Mouse (Mus musculus): Measurements from ENCODE around the gene Cntnap2.

Cntnap2 gene

GRCm38 (mm10) chr6:47294433-47294832 lies 2235.3 kb downstream of the Cntnap2 start:
- DNase-seq (ENCODE audit: low spot score in 2 of 2): no peak

DNA sequence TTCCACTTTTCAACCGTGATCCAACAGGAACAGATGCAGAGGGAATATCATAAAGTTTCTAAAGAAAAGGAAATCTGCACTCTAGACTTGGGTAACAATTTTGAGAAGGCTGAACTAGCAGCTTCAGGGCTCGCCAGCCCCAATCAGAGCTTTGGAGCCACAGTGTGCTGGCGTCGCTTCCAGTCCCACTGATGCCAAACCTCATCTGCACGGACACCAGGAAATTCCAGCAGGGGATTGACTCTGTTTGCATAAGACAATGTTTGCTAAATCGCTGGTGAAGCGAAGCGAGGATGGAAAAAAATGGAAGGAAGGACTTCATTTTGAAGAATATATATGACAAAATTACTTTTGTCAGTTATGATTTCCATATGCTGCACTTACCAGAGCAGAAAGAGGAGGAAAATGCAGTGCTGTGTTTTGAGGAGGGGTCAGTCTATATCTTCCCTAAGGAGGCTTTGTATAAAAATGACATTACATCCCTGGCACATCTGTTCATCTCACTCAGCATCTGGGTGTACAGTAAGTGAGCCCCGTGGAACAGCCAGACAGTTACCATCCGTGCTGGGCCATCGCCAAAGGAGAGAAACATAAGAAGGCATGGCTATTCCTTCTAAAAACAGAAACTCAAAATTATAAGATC lies 2245.8 kb downstream of the Cntnap2 start:
- DNase-seq (ENCODE audit: low spot score in 2 of 2): no peak

DNA sequence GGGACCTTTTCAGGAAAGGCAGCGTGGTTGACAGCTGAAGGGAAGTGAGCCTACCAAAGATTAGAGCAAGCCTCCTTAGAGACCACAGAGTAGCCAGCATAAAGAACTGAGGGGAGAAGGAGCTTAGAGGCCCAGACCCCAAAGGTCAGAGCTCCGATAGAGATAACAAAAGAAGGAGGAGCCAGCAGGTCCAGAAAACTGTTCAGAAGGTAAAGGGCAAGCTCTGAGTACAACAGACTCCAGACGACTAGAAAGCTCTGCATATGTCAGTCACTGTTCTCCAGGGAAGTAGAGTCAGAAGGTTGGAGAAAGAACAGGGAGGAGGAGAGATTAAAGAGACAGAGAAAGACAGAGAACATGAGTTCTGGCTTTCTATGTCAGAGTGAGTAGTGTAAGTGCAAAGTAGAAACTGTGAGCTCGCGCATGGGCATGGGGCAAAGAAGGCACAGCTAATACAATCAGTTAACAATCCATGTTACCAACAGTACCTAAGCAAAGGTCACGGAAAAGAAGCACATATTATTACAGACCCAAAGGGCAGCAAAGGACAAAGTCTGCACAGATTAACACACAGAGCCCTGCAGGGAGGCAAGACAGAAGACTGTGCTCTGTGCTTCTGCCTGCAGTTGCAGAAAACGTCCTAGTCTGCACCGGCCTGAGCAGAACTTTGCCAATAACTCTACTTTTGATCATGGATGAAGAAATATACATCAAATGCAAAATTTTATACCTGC lies 2247.1 kb downstream of the Cntnap2 start:
- DNase-seq (ENCODE audit: low spot score in 2 of 2): no peak

DNA sequence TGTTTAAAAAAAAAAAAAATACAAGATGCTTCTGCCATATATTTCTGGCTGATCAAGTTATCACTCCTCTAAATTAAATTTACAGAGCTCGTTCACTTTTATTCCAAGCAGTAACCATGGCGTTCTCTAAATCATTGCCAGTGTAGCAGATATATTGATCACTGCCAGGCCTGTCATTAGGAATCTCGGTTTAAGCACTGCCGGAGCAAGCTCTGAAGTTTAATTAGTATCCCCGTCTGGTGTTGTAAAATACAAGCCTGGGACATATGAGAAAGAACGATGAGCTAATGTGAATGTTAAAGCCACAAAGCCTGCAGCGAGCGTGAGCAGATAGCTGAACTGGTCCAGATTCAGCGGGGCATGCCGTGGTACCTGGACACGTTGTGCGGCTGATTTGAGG lies 2247.8 kb downstream of the Cntnap2 start:
- DNase-seq (ENCODE audit: low spot score in 2 of 2): no peak

DNA sequence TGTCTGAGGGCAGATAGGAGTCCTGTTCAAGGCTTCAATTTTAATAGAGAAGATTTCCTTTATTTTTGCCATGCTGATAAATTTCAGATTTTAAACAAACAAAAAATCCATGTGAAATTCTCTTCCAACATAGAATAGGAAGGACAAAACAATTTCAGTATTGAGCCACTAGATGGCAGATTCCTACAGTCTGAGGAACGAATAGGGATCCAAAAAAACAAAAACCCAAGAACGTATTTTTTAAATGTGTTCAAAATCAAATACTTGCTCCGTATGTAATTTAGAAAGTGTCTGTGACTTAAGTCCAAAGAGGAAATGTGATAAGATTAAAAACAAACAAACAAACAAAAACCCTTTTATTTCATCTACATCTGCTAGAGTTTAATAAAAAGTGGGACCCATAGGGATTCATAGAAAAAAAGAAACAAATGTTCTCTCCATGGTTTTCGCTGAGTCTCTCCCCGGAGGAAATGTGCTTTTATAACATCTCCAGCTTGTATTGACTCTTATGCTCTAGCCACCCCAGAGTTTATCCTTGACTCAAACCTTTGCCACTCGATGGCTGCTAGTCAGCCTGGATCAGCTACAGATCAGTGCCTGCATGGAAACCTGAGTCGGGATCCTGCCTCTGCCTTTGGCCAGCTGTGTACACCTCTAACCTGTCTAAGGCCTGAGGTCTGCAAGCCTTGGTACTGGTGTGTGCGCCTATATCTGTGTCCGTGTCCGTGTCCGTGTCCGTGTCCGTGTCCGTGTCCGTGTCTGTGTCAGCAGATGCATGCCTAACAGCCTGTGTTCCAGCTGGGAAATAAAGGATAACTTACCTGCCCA lies 2255.6 kb downstream of the Cntnap2 start:
- DNase-seq (ENCODE audit: low spot score in 2 of 2): no peak

DNA sequence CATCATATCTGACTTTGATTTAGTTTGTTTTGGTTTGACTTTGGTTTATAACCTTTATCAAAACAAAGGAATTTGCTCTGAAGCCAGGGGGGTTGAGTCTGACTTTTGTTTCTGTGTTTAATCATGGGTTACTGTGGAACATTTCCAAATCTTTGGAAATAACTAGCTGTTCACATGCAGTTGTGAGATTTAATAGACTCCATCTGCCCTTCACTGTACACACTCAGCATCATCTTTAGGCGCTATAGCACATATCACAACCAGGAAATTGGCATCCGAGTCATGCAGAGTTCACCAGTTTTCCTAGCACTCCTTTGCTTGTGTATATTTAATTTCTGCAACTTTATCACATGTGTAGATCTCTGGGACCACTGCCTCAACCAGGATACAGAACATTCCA lies 2256.3 kb downstream of the Cntnap2 start:
- DNase-seq (ENCODE audit: low spot score in 2 of 2): no peak

DNA sequence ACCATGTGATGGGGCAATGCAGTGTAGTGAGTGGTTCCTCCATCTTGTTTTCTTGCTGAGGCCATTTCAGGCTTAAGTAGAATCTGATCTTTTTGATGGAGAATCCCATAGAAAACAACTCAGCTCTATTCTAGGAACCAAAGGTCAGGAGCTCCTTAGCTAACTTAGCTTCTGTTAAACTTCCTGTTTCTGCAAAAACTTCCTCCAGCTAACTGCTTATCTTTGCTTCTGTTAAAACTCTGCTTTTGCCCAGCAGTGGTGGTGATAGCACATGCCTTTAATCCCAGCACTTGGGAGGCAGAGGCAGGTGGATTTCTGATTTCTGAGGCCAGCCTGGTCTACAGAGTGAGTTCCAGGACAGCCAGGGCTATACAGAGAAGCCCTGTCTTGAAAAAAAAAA lies 2258.1 kb downstream of the Cntnap2 start:
- DNase-seq (ENCODE audit: low spot score in 2 of 2): no peak

DNA sequence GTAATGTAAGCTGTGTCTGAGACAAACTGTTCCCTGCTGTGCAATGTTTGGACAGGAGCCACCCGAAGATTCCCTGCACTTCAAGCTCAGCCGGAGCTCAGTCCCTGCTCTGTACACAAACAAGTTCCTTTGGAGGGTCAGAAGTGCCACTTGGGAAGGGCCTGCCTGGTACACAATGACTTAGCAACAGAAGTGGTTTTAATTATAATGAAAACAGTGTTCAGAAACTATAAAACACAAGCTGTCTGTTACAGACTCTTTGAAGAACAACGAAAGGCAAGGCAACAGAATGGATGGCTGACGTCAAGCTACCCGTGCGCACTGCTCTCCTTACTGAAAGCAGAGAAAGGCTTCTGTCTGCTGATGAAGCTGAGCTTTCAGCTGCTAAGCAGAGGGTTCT lies 2259.5 kb downstream of the Cntnap2 start:
- no peak for DNase-seq (ENCODE audit: low spot score in 2 of 2)

DNA sequence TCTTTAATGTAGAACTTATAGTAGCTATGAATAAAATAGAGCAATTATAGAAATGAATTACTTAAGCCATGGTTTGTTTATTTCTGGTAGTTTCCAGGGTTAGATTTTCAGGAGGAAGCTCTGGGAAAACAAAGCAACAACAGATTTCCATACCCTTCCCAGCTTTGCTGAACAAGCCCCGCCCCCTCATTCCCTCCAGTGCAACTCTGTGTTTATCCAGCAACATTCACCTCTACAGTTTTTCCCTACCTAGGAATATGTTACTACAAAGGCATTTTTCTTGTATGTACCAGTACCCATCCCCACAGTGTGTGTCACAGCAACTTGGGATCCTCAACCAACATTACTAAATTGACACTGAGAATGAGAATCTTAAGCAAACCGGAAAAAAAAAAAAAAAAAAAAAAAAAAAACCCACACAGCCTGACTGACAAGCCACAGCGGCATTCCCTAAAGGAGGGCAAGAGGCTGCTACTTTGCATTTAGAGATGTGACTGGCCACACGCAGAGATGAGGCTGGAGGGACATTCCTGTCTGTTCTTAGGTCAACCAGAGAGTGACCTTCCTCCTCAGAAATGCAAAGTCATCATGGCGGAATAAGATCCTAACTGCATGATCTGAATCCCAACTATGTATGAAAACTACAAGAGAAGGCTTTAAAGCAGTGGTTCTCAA lies 2260.3 kb downstream of the Cntnap2 start:
- DNase-seq (ENCODE audit: low spot score in 2 of 2): no peak

GRCm38 (mm10) chr6:47323169-47323835 lies 2264.1 kb downstream of the Cntnap2 start:
- DNase-seq (ENCODE audit: low spot score in 2 of 2): no peak

DNA sequence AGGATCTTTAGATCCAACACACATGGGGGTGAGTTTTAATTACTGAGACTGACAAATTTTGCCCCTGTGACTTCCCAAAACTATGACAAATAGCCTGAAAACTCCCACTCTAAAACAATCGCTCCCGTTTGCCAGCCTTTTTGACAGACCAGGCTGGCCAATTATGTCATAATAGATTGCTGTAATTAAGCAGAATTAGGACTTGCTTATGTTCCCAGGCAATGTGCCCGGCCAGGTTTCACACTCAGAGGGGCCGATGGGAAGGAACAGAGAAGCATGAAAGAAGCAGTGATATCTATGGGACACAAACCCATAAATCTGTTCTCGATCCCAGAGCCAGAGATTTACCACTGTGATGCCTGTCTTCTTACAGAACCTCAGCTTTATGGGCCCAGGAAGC lies 2264.7 kb downstream of the Cntnap2 start:
- DNase-seq (ENCODE audit: low spot score in 2 of 2): no peak

GRCm38 (mm10) chr6:47328281-47328680 lies 2269.1 kb downstream of the Cntnap2 start:
- no peak for DNase-seq (ENCODE audit: low spot score in 2 of 2)

- no peak for DNase-seq (ENCODE audit: low spot score in 2 of 2)
Observed at GRCm38 (mm10) chr6:47329212-47329611, 2270.1 kb downstream of the Cntnap2 start.

DNA sequence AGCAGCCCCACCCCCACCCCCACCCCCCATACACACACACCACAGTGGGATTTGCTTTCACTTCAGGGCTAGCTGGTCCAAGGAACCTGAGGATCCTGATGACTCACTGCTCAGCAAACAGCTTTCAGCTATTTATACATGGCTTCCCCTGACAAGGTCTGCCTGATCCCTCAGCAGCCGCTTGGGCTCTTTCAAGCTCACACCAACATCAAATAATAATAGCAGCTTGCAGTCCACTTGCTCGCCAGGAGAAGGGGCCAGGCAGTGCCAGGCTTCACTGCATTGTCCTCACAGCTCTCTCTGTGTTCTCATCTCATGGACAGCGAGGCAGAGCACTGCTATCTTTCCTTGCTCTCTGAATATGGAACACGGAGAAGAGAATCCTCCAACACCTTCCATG lies 2273.9 kb downstream of the Cntnap2 start:
- DNase-seq (ENCODE audit: low spot score in 2 of 2): no peak

DNA sequence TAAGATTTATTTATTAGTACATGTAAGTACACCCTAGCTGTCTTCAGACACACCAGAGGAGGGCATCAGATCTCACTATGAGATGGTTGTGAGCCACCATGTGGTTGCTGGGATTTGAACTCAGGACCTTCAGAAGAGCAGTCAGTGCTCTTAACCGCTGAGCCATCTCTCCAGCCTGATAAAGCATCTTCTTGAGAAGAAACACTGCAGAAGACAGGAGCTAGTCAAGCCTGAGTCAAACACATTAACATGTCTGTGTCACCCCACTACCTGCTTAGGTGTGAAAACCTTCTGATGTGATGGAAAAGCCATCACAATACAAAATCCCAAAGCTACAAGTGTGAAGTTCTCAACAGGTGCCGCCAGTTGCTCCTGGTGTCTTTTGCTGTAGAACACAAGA lies 2275.2 kb downstream of the Cntnap2 start:
- no peak for DNase-seq (ENCODE audit: low spot score in 2 of 2)

- no peak for DNase-seq (ENCODE audit: low spot score in 2 of 2)
Observed at GRCm38 (mm10) chr6:47337300-47337699, 2278.1 kb downstream of the Cntnap2 start.

DNA sequence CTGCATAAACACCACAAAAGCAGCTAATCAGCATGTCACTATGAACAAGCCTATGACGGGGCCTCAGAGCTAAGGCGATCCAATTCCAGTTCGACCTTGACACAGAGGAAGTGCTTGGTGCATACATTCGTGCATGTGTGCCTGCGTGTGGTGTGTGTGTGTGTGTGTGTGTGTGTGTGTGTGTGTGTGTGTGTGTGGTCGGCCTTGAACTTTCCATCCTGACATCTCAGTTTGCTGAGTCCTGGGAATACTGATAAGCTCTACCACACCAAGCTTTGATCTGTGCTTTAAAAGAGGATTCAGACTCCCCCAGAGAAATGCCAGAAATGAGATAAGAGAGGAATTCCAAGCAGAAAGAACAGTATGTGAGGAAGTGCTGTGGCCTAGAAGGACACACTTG lies 2279.0 kb downstream of the Cntnap2 start:
- DNase-seq (ENCODE audit: low spot score in 2 of 2): no peak

DNA sequence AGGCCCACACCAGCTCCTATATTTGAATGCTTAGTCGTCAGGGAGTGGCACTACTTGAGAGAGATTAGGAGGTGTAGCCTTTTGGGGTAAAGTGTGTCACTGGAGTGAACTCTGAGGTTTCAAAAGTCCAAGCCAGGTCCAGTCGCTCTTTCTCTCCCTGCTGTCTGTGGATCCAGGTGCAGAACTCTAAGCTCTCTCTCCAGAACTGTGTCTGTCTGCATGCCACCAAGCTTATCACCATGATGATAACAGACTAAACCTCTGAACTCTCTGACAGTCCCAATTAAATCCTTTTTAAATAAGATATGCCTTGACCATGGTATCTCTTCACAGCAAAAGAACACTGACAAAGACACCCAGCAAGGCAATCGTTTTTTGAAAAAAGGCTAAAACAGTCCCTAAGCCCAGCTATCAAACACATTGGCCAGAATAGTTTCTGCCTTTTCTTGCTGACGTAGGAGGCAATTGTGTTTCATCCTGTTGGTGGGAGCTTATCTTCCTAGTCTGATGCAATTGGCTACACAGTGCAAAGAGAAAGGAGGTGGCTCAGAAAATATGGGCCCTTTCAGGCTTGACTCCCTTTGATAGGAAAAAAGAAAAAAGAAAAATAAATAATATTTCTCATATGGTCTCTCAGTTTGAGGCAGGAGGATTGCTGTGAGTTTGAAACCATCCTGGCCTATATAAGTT lies 2281.8 kb downstream of the Cntnap2 start:
- no peak for DNase-seq (ENCODE audit: low spot score in 2 of 2)

DNA sequence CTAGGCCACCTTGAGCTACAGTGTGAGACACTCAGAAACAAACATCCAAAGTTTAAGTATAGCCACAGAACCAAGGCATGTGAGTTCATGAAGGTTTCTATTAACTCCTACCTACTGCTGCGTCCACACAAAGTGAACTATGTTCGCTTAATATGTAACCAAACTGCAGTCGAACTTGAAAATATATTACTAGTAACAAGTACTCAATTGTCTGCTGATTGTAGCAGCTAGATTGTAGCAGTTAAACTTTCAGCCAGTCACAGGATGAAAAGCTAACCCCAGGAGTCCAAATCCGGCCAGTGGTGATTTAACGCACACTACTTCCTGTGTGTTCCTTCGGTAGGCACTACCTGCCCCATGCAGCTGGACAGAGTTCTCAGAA lies 2282.3 kb downstream of the Cntnap2 start:
- no peak for DNase-seq (ENCODE audit: low spot score in 2 of 2)

DNA sequence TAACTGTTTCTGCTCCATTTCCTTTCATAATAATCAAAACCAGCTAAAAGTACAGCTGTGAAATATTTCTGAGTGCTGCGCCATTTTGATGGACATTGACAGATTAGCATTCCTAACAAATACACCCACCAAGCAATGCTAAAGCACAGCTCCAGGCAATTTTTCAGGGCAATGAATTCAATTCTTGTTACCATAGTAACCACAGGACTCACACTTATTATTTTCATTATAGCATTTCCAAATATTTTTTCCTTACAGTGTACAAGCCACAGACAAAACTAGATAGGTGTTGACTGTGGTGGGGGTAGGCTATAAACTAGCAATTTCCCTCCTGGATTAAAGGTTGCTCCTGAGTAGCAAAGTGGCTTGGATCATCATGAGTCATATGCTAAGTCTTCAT lies 2284.1 kb downstream of the Cntnap2 start:
- no peak for DNase-seq (ENCODE audit: low spot score in 2 of 2)

DNA sequence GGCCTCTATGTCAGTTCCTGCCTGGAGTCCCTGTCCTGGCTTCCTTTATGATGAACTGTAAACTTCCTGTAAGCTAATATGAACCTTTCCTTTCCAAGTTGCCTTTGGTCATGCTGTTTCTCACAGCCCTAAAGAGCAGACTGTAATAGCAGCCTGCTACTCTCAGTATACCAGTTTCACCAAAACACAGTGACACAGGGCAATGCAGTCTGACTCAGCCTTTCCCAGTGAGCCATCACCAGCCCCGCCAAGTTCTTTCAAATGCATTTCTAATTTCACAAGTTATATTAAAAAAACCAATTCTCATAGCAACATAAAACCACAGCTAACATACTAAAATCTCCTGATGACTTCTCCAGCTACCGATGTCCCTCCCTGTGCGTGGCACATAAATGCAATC lies 2285.5 kb downstream of the Cntnap2 start:
- DNase-seq (ENCODE audit: low spot score in 2 of 2): no peak
